Mouse (Mus musculus): ENCODE measurements at regions not wholly inside any gene's neighbourhood (a gene's known extent, or its start where the extent isn't known, plus 50 kb on each side); places are given as distances from the start of the nearest gene placed in this dataset.

GRCm38 (mm10) chr2:72541246-72541645 is 65.3 kb downstream of the Cdca7 start:
- DNase-seq, result no peak

GRCm38 (mm10) chr2:72545453-72545852 is 69.5 kb downstream of the Cdca7 start:
- DNase-seq, result no peak

GRCm38 (mm10) chr2:72546476-72546875 is 70.5 kb downstream of the Cdca7 start:
- DNase-seq, result no peak

- no peak for DNase-seq
These were observed 71.0 kb downstream of the Cdca7 start for GRCm38 (mm10) chr2:72546963-72547362.

- no peak for DNase-seq
These were observed 75.3 kb downstream of the Cdca7 start for GRCm38 (mm10) chr2:72551268-72551667.

- no peak for DNase-seq
These were observed 78.6 kb downstream of the Cdca7 start for GRCm38 (mm10) chr2:72554603-72555002.

GRCm38 (mm10) chr2:72555116-72555515 is 79.2 kb downstream of the Cdca7 start:
- no peak for DNase-seq

- no peak for DNase-seq
These were observed 79.6 kb downstream of the Cdca7 start for GRCm38 (mm10) chr2:72555556-72555955.

GRCm38 (mm10) chr2:72556064-72556821 is 80.3 kb downstream of the Cdca7 start:
- DNase-seq, result no peak

- no peak for DNase-seq
These were observed 81.2 kb downstream of the Cdca7 start for GRCm38 (mm10) chr2:72557161-72557560.

GRCm38 (mm10) chr2:72557565-72558260 is 81.8 kb downstream of the Cdca7 start:
- no peak for DNase-seq

- no peak for DNase-seq
These were observed 85.4 kb downstream of the Cdca7 start for GRCm38 (mm10) chr2:72561383-72561782.

GRCm38 (mm10) chr2:72578322-72578721 is 102.4 kb downstream of the Cdca7 start:
- DNase-seq, result no peak

- DNase-seq, result no peak
These were observed 105.2 kb downstream of the Cdca7 start for GRCm38 (mm10) chr2:72581136-72581535.

GRCm38 (mm10) chr2:72588814-72589213 is 112.9 kb downstream of the Cdca7 start:
- DNase-seq, result no peak

GRCm38 (mm10) chr2:72592011-72592410 is 116.1 kb downstream of the Cdca7 start:
- no peak for DNase-seq

- no peak for DNase-seq
These were observed 121.3 kb downstream of the Cdca7 start for GRCm38 (mm10) chr2:72596994-72597925.

GRCm38 (mm10) chr2:72597941-72598340 is 122.0 kb downstream of the Cdca7 start:
- no peak for DNase-seq

- DNase-seq, result no peak
These were observed 124.8 kb downstream of the Cdca7 start for GRCm38 (mm10) chr2:72600723-72601122.

- no peak for DNase-seq
These were observed 126.2 kb downstream of the Cdca7 start for GRCm38 (mm10) chr2:72602152-72602551.

GRCm38 (mm10) chr2:72612221-72612620 is 136.3 kb downstream of the Cdca7 start:
- no peak for DNase-seq

GRCm38 (mm10) chr2:72614256-72614655 is 138.3 kb downstream of the Cdca7 start:
- no peak for DNase-seq

GRCm38 (mm10) chr2:72615869-72616268 is 139.9 kb downstream of the Cdca7 start:
- no peak for DNase-seq

Measured in cerebellum, adult 11 months (tissue).